Mouse (Mus musculus) cerebellum, adult 11 months (tissue): ENCODE results near the gene Fuk.
A peak's percentile ranks its signal among the peaks of the same experiment; 100 is the strongest.
"Not testable (repeated sequence)": the region's sequence is repeated elsewhere in the genome, so short reads cannot be mapped to it uniquely, and the experiment has no call there.

Experiments
- DNase-seq: peaks from one replicate; pipeline ENCODE4 v3.0.0; 2022

The Fuk gene

GRCm38 (mm10) chr8:110901839-110902578 lies at the start of gene Fuk:
Gene Fuk, minus strand, starts transcription at chr8:110902488.
- DNase-seq, result peak; percentile 78

- DNase-seq, result no peak
These were observed 47.8 kb upstream of the Fuk start for GRCm38 (mm10) chr8:110950065-110950484.

GRCm38 (mm10) chr8:110945716-110946115 lies 43.4 kb upstream of the Fuk start:
- DNase-seq, result no peak

GRCm38 (mm10) chr8:110944276-110944876 lies 42.1 kb upstream of the Fuk start:
- no peak for DNase-seq

- DNase-seq, result peak; percentile 80
These were observed 39.2 kb upstream of the Fuk start for GRCm38 (mm10) chr8:110941453-110941948.

GRCm38 (mm10) chr8:110940682-110941452 lies 38.6 kb upstream of the Fuk start:
- DNase-seq, result peak; percentile 81

- peak; percentile 71 for DNase-seq
These were observed 36.7 kb upstream of the Fuk start for GRCm38 (mm10) chr8:110938882-110939589.

- DNase-seq, result peak; percentile 56
These were observed 33.9 kb upstream of the Fuk start for GRCm38 (mm10) chr8:110936217-110936616.

- no peak for DNase-seq
These were observed 31.0 kb upstream of the Fuk start for GRCm38 (mm10) chr8:110933272-110933671.

GRCm38 (mm10) chr8:110932444-110932843 lies 30.2 kb upstream of the Fuk start:
- DNase-seq, result no peak

GRCm38 (mm10) chr8:110931176-110931939 lies 29.1 kb upstream of the Fuk start:
- DNase-seq, result peak; percentile 67

- DNase-seq, result not testable (repeated sequence)
These were observed 27.4 kb upstream of the Fuk start for GRCm38 (mm10) chr8:110929672-110930071.

GRCm38 (mm10) chr8:110929066-110929465 lies 26.8 kb upstream of the Fuk start:
- no peak for DNase-seq

- no peak for DNase-seq
These were observed 26.1 kb upstream of the Fuk start for GRCm38 (mm10) chr8:110928435-110928834.

- DNase-seq, result no peak
These were observed 24.4 kb upstream of the Fuk start for GRCm38 (mm10) chr8:110926690-110927089.

GRCm38 (mm10) chr8:110925691-110926140 lies 23.4 kb upstream of the Fuk start:
- no peak for DNase-seq

GRCm38 (mm10) chr8:110921492-110922230 lies 19.4 kb upstream of the Fuk start:
- DNase-seq, result no peak

GRCm38 (mm10) chr8:110920773-110921277 lies 18.5 kb upstream of the Fuk start:
- no peak for DNase-seq

- DNase-seq, result no peak
These were observed 17.9 kb upstream of the Fuk start for GRCm38 (mm10) chr8:110920032-110920772.

GRCm38 (mm10) chr8:110919341-110920031 lies 17.2 kb upstream of the Fuk start, which contains the start of gene St3gal2:
Gene St3gal2, plus strand, starts transcription at chr8:110919922.
- peak; percentile 89 for DNase-seq
